Mouse (Mus musculus): Measurements from ENCODE around the gene Gpr135.

DNA sequence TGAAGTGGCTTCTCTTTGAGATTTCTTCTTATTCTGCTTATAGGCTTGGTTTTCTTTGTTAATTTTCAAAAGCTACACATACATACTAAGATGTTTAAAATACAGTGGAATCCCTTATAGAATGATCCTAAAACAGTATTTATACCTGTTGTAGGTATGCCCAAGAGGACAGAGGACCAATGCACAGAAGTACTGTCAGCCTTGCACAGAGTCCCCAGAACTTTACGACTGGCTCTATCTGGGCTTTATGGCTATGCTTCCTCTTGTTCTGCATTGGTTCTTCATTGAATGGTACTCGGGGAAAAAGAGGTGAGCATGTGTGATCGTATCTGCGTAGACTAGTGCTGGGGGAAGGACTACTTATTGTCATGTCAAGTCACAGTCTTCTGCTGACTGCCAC, 18.9 kb upstream of the Gpr135 start:
- TF ChIP-seq POLR2A (IDR thresholded peaks at IDR 0.05; ENCODE audit: borderline replicate concordance, extremely low read depth, insufficient read depth, insufficient read length, poor library complexity, severe bottlenecking) (no peak), CTCF (IDR thresholded peaks at IDR 0.05; ENCODE audit: borderline replicate concordance, extremely low read depth, insufficient read depth, insufficient read length) (no peak)
